Mouse (Mus musculus) kidney, embryonic 16.5 days (tissue): ENCODE measurements around the gene Gigyf2. TPM values are rescaled to one million over a fixed set of nuclear protein-coding genes. Genes with fewer than 3 reads are reported as not detected.

ENCODE experiments used
- ATAC-seq: fragments of 200-750 bp; cut with Nextera tagmentation; 2 replicates; pipeline ENCODE4 v1.8.0; 2017; ENCODE audit warnings: moderate TSS enrichment; ENCODE audit not compliant: low FRiP score, low TSS enrichment
- H3K27ac ChIP-seq: fragments of 300-500 bp; sonication (generic); 2 replicates; pipeline ENCODE4 v1.5.1; 2014; ENCODE audit warnings: low read length
- H3K27me3 ChIP-seq: fragments of 300-500 bp; sonication (generic); 2 replicates; pipeline ENCODE4 v1.6.1; 2014; ENCODE audit warnings: low read length, control low read depth, mixed read lengths; ENCODE audit not compliant: insufficient read depth
- H3K36me3 ChIP-seq: fragments of 300-500 bp; sonication (generic); 2 replicates; pipeline ENCODE4 v1.6.1; 2014; ENCODE audit warnings: low read length, control low read depth, mixed read lengths; ENCODE audit not compliant: insufficient read depth
- H3K4me1 ChIP-seq: fragments of 300-500 bp; sonication (generic); 2 replicates; pipeline ENCODE4 v1.6.1; 2014; ENCODE audit warnings: low read length, control low read depth, mixed read lengths; ENCODE audit not compliant: insufficient read depth
- H3K4me2 ChIP-seq: fragments of 300-500 bp; sonication (generic); replicated peaks from 2 replicates; pipeline ENCODE4 v1.6.1; 2014; ENCODE audit warnings: low read depth, low read length
- H3K4me3 ChIP-seq: fragments of 300-500 bp; sonication (generic); 2 replicates; pipeline ENCODE4 v1.5.1; 2014; ENCODE audit warnings: mild to moderate bottlenecking, low read length
- H3K9ac ChIP-seq: fragments of 300-500 bp; sonication (generic); replicated peaks from 2 replicates; pipeline ENCODE4 v1.6.1; 2014; ENCODE audit warnings: low read length
- H3K9me3 ChIP-seq: fragments of 300-500 bp; sonication (generic); 2 replicates; pipeline ENCODE4 v1.6.1; 2016; ENCODE audit warnings: low read length, control low read depth
- WGBS: fragments of 180-500 bp; shearing (Covaris S2); extraction: QIAGEN DNeasy Blood & Tissue Kit; methylation state at CpG from one replicate; pipeline ENCODE4 v1.1.7; 2014; 5-methylcytosine and 5-hydroxymethylcytosine counted together
- polyA plus RNA-seq: library from polyadenylated mRNA; unstranded; fragments of >200 nt; fragmentation: Nextera tagmentation; extraction: Ambion mirVana; gene quantifications from 2 replicates; pipeline ENCODE4 v1.2.1, GENCODE M21; 2015

Gigyf2 gene
- polyA plus RNA-seq, 1 experiment from 2014 or later = 59.2 TPM

DNA sequence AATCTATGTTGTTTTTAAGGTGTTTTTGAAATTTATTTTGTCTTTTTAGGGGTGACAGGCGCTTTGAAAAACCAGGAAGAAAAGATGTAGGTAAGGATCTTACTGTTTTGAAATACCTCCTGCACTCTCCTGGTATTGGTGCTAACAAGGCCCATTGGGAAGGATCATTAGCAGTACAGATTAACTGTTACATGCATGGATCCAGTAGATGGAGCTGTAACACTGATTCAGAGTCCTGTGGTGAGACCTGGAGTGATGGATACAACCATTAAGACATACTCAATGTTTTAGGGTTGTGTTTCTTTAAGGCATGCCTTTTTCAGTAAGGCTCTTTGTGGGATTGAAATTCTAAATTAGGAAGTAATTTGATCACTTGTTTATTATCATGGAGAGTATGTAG lies 53.1 kb downstream of the Gigyf2 start:
- peaks cover 19% of the 10 kb centered on the region for H3K36me3 ChIP-seq

DNA sequence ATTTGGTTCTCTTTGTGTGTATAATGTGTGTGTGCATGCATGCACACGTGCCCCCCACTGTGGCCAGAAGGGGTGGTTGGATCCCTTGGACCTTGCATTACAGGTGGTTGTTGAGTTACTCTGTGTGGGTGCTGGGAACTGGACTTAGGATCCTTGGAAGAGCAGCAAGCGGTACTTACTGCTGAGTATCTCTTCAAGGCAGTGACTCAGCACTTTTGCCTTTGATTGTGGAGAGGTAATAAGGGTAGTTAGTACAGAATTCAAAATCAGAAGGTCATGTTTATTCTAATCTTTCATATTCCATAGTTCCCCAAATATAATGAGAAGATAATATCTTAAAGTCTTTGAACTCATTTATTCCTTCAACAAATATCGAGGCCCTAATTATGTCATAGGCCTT lies 54.4 kb downstream of the Gigyf2 start:
- peaks cover 14% of the 10 kb centered on the region for H3K36me3 ChIP-seq
- ATAC-seq = no peak

More for the DNA sequence above, 53.1 kb downstream of the Gigyf2 start:
- WGBS = 89% methylated on average over 1 of the region's 1 CpGs
- no peak overlapping the region for H3K4me3 ChIP-seq
- no peak overlapping the region for H3K27ac ChIP-seq
- no peaks in the 10 kb centered on the region for H3K9me3 ChIP-seq
- no peaks in the 10 kb centered on the region for H3K27me3 ChIP-seq
- no peaks in the 10 kb centered on the region for H3K4me1 ChIP-seq
- H3K4me2 ChIP-seq = no peak overlapping the region
- no peak overlapping the region for H3K9ac ChIP-seq
- no peak for ATAC-seq

DNA sequence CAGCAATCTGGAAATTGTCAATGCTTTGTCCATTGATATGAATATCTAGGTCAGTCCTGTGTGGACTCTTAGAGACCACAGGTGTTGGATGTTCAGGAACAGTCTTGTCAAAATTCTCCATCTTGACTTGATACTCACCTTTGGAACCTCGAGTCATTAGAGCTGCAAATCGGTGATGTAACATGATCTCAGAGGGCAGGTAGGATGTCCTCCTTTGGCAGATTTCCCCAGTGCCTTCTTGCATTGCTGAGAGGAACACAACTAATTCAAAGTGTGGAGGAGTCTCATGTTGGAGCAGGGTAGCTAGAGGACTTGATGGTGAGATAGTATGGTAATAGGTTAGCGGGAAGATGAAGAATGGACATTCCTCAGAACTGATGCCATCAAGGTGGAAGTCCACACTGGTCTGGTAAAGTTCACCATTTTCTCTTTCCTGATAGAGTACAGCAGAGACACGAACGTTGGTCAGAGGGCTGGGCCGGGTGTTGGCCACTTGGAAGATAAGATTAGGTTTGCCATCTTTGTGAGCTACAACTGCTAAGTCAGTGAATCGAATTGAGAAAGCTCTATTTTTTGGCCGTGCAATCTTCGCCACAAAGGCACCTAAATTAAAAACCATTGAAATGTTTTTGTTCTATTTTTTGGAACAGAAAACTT lies 59.8 kb downstream of the Gigyf2 start:
- Histone ChIP-seq H3K9ac (no peak overlapping the region), H3K4me2 (no peak overlapping the region), H3K9me3 (no peaks in the 10 kb centered on the region), H3K27me3 (no peaks in the 10 kb centered on the region), H3K4me1 (no peaks in the 10 kb centered on the region), H3K4me3 (no peak overlapping the region), H3K36me3 (peaks cover 17% of the 10 kb centered on the region), H3K27ac (no peak overlapping the region)
- ATAC-seq = no peak
- 84% methylated on average over 9 of the region's 9 CpGs for WGBS

More for the DNA sequence above, 54.4 kb downstream of the Gigyf2 start:
- no peak overlapping the region for H3K9ac ChIP-seq
- H3K27ac ChIP-seq = no peak overlapping the region
- H3K4me2 ChIP-seq = no peak overlapping the region
- 92% methylated on average over 3 of the region's 3 CpGs for WGBS
- H3K27me3 ChIP-seq = no peaks in the 10 kb centered on the region
- H3K9me3 ChIP-seq = no peaks in the 10 kb centered on the region
- no peaks in the 10 kb centered on the region for H3K4me1 ChIP-seq
- H3K4me3 ChIP-seq = no peak overlapping the region

DNA sequence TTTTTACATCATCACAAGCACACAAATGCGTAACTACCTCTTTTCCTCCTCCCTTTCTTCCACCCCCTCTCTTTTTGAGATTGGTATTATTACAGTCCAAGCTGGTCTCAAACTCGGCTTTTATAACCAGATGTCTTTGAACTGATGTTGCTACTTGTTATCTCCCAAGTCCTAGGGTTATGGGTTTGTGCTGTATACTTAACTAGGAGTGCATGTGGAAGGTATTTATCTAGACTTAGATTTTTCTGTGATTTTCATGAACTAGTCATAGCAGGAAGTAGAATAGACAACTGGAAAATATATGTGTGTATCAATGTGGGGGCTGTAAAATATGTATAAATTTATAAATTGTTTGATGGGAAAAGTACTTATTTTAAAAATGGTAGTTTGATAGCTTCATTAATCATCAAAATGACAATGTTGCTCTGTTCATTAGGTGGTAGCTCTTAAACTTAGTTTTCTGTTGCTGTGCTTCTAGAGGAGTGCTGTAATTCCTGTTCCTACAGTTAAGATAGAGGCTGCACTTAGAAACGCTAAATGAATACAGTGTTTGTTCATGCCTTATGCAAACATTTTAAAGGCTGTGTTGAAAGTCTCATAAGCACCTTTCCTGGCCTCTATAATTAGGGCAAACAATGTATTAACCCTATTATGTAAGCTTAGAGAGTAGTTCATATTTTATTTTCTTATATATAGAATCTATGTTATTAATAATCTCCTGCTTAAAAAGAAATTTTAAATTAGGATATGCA lies 66.8 kb downstream of the Gigyf2 start:
- no peak overlapping the region for H3K4me2 ChIP-seq
- WGBS = 88% methylated on average over 3 of the region's 3 CpGs
- no peak overlapping the region for H3K9ac ChIP-seq
- ATAC-seq = no peak
- no peaks in the 10 kb centered on the region for H3K4me1 ChIP-seq
- H3K9me3 ChIP-seq = no peaks in the 10 kb centered on the region
- H3K36me3 ChIP-seq = peaks cover 15% of the 10 kb centered on the region
- no peak overlapping the region for H3K27ac ChIP-seq
- no peaks in the 10 kb centered on the region for H3K27me3 ChIP-seq
- H3K4me3 ChIP-seq = no peak overlapping the region

DNA sequence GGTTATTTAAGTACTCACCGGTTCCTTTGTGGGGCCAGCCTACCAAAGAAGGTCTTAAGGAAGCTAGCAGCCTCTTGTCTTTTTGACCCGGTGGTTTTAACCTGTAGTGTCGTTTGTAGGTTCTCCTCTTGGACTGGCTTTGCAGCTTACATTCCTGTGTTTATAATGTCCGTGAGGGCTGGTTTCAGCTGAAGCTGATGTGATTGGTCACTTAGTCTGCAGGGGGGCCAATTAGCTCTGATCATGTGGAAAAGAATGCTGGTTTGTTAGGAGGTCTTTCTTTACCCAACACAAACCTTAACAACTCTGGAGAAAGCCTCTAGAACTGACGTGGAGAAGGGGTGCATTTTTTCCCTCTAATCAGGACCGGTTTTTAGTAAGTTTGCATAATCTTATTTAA lies 67.8 kb downstream of the Gigyf2 start, which contains the start of gene Kcnj13:
Kcnj13 (minus strand) TSS at position 136 of the 400 bp plus-strand sequence.
- Histone ChIP-seq H3K4me1 (no peaks in the 10 kb centered on the region), H3K4me3 (no peak within 1 kb of the TSS), H3K36me3 (peaks cover 9% of the 10 kb centered on the region; the same call in 1 of the 2 replicates), H3K27me3 (no peaks in the 10 kb centered on the region), H3K4me2 (no peak within 1 kb of the TSS), H3K9me3 (no peaks in the 10 kb centered on the region), H3K27ac (no peak within 1 kb of the TSS), H3K9ac (no peak within 1 kb of the TSS)
- 47% methylated on average over 6 of the region's 6 CpGs for WGBS
- ATAC-seq = no peak

DNA sequence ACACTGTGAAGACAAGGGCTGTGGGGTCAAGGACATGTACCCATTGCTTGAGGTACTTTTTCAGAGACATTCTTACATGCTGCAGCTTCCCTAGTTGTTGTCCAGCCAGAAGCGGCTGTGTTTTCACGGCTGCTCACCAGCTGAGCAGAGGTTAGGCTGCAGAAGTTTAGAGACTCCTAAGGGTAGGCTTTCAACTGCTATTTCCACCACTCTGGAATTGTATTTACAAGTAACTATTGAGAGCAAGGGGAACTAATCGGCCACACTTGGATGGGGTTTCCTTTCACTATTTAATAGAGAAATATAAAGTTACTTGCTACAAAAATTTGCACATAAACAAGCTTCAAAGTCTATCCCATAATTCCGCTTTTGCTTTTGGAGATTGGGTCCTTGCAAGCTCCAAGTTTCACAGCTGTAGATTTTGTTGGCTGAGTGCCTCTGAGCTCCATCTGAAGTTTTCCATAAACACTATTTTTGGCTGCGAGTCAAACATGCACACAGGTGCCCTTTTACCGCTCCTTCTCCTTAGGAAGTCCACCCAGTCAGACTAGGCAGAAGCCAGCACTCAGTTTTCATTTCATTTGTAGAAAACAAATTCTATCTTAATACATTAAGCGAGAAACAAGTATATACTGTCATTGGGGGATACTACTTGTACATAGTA lies 70.3 kb downstream of the Gigyf2 start:
- Histone ChIP-seq H3K4me3 (no peak overlapping the region), H3K4me2 (no peak overlapping the region), H3K27me3 (no peaks in the 10 kb centered on the region), H3K36me3 (peaks cover 5% of the 10 kb centered on the region; the same call in 1 of the 2 replicates), H3K4me1 (no peaks in the 10 kb centered on the region), H3K9me3 (no peaks in the 10 kb centered on the region), H3K9ac (no peak overlapping the region), H3K27ac (no peak overlapping the region)
- ATAC-seq = no peak
- WGBS = 77% methylated on average over 7 of the region's 7 CpGs

DNA sequence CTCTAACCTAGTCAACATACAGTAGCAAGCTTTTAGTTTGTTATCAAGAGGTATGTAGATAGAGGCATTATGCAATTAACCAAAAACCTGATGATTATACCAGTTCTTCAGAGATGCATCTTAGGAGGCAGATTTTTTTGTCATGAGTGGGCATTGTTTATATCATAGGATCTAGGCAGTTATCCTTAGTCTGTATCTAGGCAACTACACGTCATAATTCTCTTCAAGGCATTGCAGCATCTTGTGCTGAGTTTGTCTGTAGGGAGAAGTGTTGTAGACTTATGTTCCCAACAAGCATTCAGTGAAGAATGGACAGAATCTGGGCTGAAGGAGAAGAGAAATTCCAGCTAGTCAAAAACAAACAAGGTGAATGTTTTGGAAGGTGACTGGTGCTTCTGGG lies 77.9 kb downstream of the Gigyf2 start:
- H3K4me2 ChIP-seq = no peak overlapping the region
- H3K4me3 ChIP-seq = no peak overlapping the region
- 80% methylated on average over 1 of the region's 1 CpGs for WGBS
- no peak for ATAC-seq
- H3K36me3 ChIP-seq = peaks cover 37% of the 10 kb centered on the region
- H3K27me3 ChIP-seq = no peaks in the 10 kb centered on the region
- no peak overlapping the region for H3K27ac ChIP-seq
- H3K9me3 ChIP-seq = no peaks in the 10 kb centered on the region
- H3K9ac ChIP-seq = no peak overlapping the region
- no peaks in the 10 kb centered on the region for H3K4me1 ChIP-seq

DNA sequence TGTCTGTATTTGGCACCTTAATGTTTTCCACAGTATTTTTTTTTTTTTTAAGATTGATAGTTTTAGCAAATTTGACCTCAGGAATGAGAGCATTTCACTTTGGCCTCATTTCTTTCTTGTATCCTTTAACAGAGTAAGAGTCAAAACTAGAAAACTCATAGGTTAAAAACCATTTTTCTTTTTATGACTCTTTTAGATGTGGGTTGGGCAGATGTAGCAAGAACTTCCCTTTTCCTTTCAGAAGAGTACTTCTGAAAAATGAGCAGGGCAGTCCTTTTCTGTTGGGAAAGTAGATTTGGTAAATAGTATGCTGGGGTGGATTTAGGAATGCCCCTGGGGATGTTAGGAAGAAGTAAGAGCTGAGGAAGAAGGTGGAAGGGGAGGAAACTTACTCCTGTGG lies 79.2 kb downstream of the Gigyf2 start:
- no peak overlapping the region for H3K4me3 ChIP-seq
- no peak for ATAC-seq
- no peak overlapping the region for H3K9ac ChIP-seq
- H3K9me3 ChIP-seq = no peaks in the 10 kb centered on the region
- H3K4me2 ChIP-seq = no peak overlapping the region
- H3K36me3 ChIP-seq = peaks cover 40% of the 10 kb centered on the region
- no peak overlapping the region for H3K27ac ChIP-seq
- H3K4me1 ChIP-seq = no peaks in the 10 kb centered on the region
- no peaks in the 10 kb centered on the region for H3K27me3 ChIP-seq

DNA sequence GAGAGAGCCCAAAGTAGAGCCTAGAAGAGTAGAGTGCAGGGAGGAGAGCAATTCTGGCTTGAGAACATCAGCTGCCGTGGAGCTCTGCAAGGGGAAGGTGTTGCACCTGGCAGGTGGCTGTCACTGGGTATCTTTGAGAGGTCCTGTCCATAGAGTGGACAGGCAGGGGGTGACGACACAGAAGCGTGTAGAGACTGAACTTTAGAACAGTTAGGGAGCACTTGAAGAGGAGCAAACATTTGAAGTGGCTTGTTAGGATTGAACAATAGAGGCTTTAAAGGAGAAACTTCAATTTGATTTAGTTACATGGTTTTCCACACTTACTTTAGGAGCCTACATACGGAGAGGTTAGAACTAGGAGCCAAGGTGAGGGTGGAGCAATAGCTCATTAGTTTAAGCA lies 82.6 kb downstream of the Gigyf2 start:
- no peaks in the 10 kb centered on the region for H3K4me1 ChIP-seq
- H3K27ac ChIP-seq = no peak overlapping the region
- ATAC-seq = no peak
- H3K4me2 ChIP-seq = no peak overlapping the region
- WGBS = 92% methylated on average over 4 of the region's 4 CpGs
- H3K9me3 ChIP-seq = no peaks in the 10 kb centered on the region
- H3K36me3 ChIP-seq = peaks cover 47% of the 10 kb centered on the region
- H3K4me3 ChIP-seq = no peak overlapping the region
- H3K27me3 ChIP-seq = no peaks in the 10 kb centered on the region
- no peak overlapping the region for H3K9ac ChIP-seq

DNA sequence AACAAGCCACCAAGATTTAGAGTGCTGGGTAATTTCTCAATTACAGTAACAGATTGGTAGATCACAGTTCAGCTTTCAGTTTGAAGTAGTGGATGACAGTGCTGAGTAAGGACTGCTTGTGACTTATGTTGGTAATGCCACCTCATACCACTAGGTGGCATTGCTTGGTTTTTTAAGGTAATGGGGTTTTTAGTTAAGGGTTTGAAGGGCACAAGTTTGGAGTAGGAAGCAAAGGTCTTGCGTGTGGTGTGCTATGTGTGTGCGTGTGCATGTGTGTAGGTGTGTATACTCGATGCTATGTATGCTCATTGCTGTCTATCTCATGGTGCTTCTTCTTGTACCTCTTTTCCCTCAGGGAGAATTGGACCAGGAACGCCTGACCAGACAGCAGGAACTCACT lies 91.9 kb downstream of the Gigyf2 start:
- Histone ChIP-seq H3K9me3 (no peaks in the 10 kb centered on the region), H3K4me1 (no peaks in the 10 kb centered on the region), H3K9ac (no peak overlapping the region), H3K27ac (no peak overlapping the region), H3K27me3 (no peaks in the 10 kb centered on the region), H3K4me2 (no peak overlapping the region), H3K4me3 (no peak overlapping the region), H3K36me3 (peaks cover 47% of the 10 kb centered on the region)
- WGBS = 86% methylated on average over 4 of the region's 4 CpGs
- ATAC-seq = no peak
